Mouse (Mus musculus): ENCODE data around the gene Shbg.

The Shbg gene

DNA sequence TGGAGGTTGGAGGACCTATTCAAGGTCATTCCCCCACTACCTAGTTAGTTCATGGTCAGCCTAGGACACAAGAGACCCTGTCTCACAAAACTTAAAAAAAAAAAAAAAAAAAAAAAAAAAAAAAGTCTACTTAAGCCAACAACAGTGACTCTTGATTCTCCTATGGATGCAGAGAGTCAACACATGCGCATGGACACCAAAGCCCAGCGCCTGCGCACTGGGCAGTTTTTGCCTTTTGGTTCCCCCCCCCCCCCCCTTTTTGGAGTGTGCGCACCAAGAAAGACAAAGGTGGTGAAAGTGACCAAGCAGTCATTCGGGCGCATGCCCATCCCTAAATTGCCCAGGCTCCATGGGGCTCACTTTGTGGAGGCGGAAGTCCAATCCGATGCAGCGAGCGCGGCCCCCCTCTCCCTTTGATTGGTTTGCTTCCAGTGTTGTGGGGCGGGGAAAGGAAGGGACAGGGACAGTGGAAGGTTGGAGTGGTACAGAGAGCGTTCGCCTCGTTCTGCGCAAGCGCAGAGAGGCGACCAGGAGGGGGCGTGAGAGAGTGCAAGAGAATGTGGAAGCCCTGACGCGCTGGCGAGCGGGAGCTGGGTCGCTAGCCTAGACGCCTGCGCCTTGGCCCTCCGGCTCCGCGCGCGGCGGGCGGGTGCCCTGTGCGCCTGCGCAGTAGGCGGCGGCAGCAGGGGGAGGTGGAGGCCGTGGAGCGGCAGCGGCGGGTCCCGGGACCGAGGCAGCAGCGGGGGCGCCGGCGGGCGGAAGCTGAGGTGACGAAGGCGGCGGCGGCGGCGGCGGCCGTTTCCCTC is 14.8 kb upstream of the Shbg start, which contains the start of gene Fxr2:
Fxr2 (plus strand) TSS at position 707 of the 806 bp plus-strand sequence.
- WGBS = under 1% methylated on average over 51 of the region's 56 CpGs

DNA sequence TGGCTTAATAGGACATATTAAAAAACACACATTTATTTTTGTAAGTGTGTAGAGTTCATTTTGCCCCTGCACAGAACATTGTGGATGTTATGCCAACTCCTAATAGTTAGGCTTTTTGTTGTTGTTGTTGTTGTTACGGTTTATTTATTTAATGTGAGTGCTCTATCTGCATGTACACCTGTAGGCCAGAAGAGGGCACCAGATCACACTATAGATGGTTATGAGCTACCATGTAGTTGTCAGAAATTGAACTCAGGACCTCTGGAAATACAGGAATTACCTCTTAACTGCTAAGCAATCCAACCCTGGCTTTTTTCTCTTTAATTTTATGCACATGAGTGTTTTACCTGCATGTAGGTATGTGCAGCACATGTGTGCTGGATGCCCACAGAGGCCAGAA is 12.1 kb upstream of the Shbg start:
- WGBS = 49% methylated on average over 1 of the region's 1 CpGs

DNA sequence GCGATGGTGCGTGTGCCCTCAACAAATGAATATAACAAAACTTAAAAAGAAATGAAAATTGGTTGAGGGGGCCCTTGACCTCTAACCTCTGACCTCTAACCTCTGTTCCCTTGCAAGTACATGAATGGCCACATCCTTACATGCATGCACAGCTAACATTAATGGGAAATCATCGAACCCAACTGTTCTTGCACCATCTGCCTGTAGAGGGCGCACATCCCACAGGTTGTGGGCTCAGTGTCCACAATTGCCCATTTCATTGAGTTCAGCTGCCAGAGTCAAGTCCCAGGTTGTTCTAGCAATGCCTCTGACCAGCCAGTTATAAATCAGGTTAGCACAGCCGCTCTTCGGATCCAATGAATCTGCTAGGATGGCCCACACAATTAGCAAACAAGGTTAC is 10.6 kb upstream of the Shbg start:
- WGBS = 39% methylated on average over 6 of the region's 6 CpGs

DNA sequence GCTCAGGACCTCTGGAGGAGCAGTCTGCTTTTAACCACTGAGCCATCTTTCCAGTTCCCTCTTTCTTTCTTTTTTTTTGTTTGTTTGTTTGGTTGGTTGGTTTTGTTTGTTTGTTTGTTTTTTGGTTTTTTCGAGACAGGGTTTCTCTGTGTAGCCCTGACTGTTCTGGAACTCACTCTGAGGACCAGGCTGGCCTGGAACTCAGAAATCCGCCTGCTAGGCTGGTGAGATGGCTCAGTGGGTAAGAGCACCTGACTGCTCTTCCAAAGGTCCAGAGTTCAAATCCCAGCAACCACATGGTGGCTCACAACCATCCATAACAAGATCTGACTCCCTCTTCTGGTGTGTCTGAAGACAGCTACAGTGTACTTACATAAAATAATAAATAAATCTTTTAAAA is 6.6 kb upstream of the Shbg start:
- WGBS = 88% methylated on average over 2 of the region's 2 CpGs

DNA sequence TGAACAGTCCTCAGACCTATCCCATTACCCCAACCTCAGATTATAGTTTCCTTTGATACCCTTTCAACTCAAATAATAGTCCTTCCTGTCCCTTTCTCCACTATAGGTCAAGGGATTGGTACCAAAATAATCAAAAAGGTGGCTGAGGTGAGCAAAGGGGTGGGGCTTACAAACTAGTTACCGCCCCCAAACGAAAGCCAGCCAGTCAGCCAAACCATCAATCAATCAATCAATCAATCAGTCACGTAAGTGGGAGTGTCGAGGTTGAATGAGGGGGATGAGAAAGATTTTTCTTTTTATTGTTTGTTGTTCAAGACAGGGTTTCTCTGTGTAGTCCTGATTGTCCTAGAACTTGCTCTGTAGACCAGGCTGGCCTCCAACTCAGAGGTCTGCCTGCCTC is 5.3 kb upstream of the Shbg start:
- WGBS = 81% methylated on average over 4 of the region's 4 CpGs

DNA sequence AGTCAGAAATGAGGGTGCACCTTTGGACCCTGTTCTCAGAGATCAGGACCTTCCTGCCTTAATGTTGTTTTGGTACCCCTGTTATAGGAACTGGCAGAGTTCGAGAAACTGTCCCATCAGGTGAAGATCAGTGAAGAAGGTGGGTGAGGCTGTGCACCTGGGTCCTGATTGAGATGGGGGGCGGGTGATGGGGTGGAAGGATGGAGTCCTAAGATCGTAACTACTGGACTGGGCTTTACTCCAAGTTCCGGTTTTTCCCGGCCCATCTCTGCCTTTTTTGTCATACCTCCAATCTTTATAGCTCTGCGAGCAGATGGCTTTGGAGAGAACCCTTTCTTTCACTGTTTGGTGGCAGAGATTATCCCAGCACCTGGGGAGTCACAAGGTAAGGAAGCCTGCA is 4.7 kb upstream of the Shbg start:
- 15% methylated on average over 6 of the region's 6 CpGs for WGBS

DNA sequence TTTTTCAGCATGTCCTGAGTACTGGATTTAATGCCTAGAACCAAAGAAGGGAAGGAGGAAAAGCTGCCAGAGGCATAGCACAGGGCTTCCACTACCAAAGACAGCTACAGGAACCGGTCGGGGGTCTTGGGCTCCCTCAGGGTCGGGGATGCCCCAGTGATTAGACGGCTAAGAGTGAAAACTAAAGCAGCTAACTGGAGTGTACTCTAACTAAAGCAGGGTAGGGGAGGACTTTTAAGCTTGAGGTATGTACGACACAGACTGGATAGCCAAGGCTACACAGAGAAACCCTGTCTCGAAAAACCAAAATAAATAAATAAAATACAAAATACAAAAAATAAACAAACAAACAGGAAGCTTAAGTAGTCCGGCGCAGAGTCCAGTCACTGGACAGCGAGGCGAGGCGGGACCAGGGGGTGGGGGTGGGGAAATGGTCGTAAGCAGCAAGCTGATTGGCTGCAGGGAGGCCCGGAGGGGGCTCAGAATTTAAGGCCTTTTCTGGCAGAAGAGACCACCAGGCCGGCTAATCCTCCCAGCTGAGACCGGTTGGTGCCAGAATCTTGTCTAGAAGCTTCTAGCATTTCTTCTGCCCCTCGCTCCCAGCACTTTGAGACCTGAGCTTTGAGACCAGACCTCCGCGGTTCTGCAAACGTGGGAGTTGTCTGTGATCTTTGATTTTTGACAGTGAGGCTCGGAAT is 4.0 kb upstream of the Shbg start, which contains the start of gene Sat2:
Sat2 (plus strand) TSS at position 454 of the 698 bp plus-strand sequence.
- WGBS = 1% methylated on average over 20 of the region's 20 CpGs

DNA sequence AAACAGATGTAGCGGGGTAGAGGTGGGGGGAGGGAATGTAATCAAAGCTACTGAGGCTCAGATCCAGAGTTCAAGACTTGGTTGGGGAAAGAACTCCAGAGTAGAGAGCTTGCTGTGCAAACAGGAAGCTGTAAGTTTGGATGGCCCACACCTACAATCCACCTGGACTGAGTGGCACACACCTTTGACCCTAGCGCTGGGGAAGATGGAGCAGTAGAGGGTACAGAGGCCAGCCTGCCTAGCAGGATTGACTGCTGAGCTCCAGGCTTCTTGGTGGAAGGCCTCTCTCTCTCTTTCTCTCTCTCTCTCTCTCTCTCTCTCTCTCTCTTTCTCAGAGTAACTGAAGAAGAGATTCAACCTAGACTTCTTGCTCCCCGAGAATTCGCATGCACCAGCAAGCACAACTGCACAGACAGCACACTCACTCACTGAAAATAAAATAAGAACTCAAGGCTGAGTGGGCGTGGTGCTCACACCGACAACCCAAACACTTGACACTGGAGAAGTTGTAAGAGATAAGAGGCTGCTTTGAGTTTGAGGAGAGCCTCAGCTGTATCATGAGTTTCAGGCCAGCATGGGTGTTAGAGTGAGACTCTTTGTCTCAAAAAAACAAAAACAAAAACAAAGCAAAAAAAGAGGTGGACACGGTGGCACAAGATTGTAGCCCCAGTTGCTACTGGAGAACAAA is 2.8 kb upstream of the Shbg start:
- 60% methylated on average over 7 of the region's 7 CpGs for WGBS

DNA sequence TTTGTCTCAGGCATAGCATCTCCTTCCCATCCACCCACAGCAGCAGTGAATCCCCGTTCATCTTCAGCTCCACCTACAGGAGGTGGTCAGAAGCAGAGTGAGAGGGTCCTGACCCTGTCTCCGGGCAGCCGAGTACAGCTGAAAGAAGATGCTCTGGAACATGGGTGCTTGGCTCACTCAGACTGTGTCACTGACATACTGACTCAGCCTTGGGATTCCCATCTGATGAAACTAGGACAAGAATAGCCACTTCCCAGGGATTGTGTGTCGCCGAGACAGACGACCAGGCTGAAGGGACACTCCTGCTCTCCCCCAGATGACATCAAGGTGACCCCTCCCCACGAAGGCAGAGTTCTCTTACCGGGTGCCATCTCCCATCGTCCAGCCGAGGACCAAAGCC is 924 bp downstream of the Shbg start:
- 50% methylated on average over 10 of the region's 10 CpGs for WGBS

DNA sequence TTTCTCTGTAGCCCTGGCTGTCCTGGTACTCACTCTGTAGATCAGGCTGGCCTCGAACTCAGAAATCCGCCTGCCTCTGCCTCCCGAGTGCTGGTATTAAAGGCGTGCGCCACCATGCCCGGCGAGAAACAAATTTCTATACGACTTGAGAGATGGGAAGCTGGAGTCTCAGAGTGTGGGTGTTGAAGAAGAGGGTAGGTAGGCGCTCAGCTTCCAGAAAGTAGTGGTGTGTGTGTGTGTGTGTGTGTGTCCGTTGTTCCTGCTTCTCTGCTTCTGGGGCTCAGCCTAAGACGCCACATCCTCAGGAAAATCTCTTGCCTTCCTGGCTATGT is 3.5 kb downstream of the Shbg start:
- WGBS = 42% methylated on average over 11 of the region's 11 CpGs

DNA sequence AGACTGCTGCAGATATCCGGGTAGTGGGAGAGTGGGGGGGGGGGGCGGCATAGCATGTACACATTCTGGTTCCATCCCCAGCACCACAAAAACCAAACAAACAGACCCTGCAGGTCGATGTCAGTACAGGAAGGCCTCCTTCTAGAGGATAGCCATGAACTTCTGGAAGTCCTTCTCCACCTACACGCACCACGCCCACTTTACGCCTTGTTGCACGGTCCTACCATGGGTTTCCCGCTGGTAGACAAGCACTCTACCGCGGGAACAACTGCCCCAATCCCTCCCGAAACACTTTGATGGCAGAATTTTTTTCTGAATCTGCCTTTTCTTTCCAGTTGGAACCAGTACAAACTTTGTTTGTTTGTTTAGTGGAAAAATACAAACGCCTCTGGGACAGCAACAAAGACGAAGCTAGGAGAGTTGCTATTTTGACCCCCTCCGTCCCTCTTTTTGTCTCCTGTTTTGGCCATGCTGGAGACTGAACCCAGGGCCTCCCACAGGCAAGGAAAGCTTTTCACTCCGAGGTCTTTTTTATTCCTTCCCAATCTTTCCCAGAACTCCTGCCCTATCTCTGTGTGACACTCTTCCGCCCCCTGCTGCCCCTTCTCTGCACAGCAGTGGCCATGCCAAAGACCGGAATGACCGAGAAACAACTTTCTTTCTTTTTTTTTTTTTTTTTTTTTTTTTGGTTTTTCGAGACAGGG is 4.0 kb downstream of the Shbg start:
- 8% methylated on average over 19 of the region's 19 CpGs for WGBS

DNA sequence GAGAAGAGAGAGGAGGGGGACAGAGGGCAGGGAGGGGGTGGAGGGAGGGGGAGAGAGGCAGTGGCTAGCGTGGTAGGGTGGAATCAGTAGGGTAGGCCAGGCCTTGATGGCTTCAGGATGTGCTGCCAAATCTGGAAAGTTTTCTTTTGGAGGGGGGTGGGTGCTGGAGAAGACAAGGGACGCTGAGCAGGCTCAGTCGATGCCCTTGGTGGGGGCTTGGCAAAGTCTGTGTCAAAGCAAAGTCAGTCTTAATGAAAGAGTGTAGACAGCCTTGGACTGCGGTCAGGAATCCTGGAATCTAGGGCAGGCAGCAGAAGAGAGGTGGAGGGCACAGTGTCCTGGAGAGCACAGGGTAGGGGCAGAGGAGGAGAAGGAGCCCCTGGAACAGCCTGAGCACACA is 6.8 kb downstream of the Shbg start:
- 65% methylated on average over 4 of the region's 4 CpGs for WGBS

DNA sequence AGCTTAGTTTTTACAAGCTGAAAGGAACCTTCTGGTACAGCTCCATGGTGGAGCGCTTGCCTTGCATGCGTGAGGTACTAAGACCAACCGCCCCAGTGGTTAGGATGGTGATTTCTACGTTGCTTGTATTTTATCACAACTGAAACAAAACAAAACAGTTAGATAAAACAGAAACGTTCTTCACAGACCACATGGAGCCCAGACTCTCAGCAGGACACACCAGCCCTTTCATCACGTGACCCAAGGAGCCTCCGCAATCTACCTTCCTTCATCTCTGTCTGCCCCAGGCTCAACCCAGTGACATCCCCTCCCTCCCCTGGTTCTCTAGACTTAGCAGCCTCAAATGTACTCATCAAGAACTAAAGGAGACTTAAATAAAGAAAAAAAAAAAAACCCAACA is 8.3 kb downstream of the Shbg start:
- 76% methylated on average over 7 of the region's 7 CpGs for WGBS

DNA sequence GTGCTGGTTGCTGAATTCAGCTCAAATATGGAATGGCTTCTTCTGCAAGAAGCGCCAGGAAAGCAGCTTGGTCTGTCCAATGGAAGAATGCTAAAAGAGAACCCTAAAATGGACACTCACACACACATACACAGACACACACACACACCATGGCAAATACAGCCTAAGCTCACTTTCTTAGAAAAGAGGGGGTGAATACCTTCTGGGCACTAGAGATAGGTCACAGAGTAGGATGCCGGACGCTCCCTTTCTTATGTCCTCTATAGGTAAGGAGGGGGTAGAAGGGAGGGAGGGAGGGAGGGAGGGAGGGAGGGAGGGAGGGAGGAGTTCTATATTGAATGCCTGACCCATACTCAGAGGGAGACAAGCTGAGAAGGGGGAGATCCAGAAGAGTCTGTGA is 9.2 kb downstream of the Shbg start:
- 95% methylated on average over 3 of the region's 3 CpGs for WGBS

DNA sequence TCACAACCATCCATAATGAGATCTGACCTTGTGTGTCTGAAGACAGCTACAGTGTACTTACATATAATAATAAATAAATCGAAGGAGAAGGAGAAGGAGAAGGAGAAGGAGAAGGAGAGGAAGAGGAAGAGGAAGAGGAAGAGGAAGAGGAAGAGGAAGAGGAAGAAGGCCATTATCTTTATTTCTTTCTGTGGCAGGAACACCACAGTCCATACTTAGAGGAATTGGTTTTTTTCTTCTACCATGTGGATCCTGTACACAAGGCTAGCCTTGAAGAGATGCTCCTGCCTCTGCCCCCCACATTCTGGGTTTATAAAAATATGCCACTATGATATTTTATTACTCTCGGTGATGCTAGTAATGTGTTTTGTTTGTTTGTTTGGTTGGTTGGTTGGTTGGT is 10.9 kb downstream of the Shbg start:
- WGBS = 84% methylated on average over 2 of the region's 2 CpGs

DNA sequence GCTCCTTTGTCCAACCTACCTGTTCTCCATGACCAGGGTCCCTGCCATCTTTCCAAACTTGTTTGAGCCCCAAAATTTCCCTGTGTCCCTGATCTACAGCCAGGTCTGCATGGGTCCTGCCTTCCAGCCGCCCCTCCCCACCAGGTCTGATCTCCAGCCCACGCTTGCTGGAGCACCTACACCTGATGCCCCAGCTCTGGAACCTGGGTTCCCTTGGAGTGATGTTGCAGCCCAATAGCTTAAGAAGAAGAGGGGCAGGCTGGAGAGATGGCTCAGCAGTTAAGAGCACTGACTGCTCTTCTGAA is 11.3 kb downstream of the Shbg start:
- 60% methylated on average over 2 of the region's 2 CpGs for WGBS

DNA sequence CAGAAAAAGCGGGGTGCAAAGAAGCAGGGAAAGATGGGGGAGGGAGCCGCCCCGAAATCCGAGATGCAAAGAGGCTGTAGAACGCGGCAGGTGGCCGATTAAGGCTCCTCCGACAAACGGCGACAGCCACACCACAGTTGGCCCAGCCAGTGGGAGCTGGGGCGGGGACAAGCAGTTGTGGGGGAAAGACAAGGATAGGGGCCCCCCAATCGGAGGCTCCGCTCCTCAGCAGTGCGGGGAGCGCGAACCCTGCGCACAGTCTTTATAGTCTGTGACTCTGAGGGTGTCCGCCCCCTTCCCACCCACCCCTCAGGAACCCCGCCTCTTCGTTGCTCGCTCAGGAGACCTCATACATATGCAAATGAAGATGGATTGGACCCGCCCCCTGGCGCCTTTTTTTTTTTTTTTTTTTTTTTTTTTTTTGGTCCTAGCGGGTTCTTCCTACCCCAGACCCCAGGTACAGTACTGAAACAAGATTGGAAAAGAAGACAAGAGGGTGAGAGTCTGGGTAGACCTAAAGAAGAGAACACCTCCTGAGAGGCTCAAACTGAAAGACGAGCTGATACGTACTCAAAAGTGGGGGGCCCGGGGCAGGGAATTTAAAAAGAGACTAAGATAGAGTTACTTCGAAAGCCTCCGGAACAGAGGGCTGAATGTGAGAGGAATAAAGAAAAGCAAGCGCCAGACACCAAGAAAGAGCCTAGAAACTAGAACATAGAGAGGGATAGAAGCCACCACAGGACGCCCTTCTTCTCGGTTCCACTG is 11.8 kb downstream of the Shbg start, which contains the start of gene Atp1b2:
Atp1b2 (minus strand) TSS at position 217 of the 765 bp plus-strand sequence.
- WGBS = 2% methylated on average over 32 of the region's 32 CpGs

DNA sequence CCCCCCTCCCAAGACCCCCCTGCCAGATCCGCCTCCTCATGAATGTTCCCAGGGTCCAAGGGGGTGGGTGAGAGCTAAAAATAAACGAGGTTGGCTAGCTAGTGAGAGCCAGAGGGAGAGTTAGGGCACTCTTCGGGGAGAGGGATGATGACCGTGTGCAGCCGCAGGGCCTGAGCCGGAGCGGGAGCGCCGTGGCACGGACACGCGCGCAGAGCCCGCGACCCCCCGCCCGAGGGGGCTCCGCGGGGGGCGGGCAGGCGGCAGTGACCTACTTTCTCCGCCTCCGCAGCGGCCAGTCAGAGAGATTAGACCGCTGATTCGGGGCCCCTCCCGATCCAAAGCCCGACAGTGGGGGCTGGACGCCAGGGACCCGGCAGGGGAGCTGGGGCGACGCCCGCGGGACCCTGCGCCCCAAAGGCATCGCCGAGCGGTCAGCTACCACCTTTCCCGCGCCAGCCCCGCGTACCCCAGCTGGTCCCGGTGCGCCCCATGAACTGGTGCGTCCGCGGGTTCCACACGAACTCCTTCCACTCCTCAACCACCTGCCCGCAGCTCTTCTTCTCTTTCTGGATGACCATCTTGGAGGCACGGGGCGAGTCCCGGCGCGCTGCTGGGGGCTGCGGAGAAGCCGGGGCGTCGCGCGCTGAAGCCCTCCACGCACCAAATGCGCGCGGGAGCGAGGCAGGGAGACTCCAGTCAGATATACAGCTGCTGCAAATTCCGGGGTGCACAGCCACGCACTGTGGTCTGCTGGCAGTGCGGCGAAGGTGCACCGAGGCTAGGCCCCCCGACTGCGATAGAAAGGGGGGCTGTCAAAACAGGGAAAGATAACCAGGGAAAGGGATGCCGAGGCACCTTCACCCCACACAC is 12.7 kb downstream of the Shbg start:
- WGBS = under 1% methylated on average over 70 of the region's 73 CpGs

DNA sequence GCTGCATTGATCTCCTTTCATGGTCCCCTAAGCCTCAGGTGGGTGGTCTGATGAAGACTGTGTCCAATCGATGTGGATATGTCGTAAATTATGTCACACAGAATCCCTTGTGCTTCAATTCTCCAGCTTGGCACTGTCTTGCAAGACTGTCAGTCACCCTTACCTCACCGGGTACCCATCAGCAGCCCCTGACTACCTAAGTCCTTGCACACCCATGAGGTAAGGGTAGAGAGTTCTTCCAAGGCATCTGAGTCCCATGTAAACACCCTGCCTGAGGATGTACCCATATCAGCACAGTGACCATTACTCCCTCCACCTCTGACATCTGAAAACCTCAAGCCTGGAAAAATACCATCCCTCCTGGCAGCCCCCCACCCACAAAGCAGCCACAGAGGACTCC is 13.4 kb downstream of the Shbg start:
- WGBS = 55% methylated on average over 3 of the region's 3 CpGs

DNA sequence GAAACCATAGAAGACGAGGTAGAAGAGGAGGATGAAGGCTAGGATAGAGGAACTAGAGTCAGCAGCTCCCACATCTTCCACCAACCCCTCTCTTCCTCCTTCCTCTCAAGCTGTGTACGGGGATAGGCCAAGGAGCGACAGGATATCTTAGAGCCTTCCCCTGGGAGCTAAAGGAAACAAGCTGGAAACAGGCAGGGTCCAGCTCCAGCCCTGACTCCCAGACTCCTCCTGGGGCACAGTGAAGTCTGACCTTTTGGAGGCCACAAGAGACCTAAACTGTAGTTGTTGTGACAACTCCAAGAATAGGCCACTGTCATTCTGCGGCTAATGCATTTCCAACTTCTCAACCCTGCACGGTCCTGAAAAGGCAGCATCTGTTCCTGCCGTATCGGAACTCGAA is 14.2 kb downstream of the Shbg start:
- 52% methylated on average over 8 of the region's 8 CpGs for WGBS

DNA sequence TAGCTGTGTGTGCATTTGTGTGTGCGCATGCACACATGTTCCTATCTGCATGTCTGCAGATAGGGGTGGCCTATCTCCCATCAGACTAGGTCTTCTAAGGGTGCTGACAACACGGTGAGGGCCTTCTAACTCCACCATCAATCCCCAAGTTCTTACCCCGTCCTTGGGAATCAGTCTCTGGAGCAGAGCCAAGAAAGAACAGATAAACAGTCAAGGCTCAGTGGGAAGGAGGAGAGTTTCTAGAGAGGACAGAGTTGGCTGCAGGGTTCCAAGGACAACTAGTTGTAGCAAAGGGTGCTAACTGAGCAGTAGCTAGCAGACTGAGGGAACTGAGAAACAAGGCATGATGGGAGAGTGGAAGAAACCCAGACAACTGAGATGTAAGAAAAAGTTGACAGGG is 15.9 kb downstream of the Shbg start:
- WGBS = 61% methylated on average over 3 of the region's 3 CpGs

Measured in cerebral cortex, adult 2 months (tissue).